ENCODE assay signal across 16 mouse cellular contexts in genomic region chr9:103679234-103679633, GRCm38 (mm10).
DNase-seq lines count a peak whose midpoint lies in the region; ATAC-seq and TF ChIP-seq lines count a peak whose summit lies in the region.
"Had no signal": no experiment of that assay in that cellular context is flagged by ENCODE, and none has a peak within 500 bp of the region (broad histone marks: within the 10 kb centered on the region; RNA-seq: fewer than 3 reads in every experiment).

No protein-coding gene starts in this region.

- peaks cover 62% of the 10 kb centered on the region for H3K4me1 ChIP-seq in heart, embryonic 11.5 days (ENCODE audit: control insufficient read depth, insufficient read depth, low read length)
- H3K4me1 ChIP-seq in heart, postnatal 0 days (ENCODE audit: control insufficient read depth, insufficient read depth): peaks cover 51% of the 10 kb centered on the region
- H3K4me1 ChIP-seq in hindbrain, embryonic 16.5 days (ENCODE audit: control insufficient read depth, insufficient read depth, low read depth, low read length): no peaks in the 10 kb centered on the region; the same call in 1 of the 2 replicates
- peaks cover 36% of the 10 kb centered on the region for H3K4me1 ChIP-seq in forebrain, embryonic 15.5 days

- ATAC-seq in heart, embryonic 11.5 days (replicated peaks; ENCODE audit: insufficient number of reproducible peaks, low FRiP score, low TSS enrichment): 0 out of 2 replicates have a peak, but pooled peaks have one; percentile 36
- ATAC-seq in heart, postnatal 0 days (ENCODE audit: insufficient read depth, low read depth): peak; percentile 69
- no peak for ATAC-seq in hindbrain, embryonic 16.5 days
- no peak for ATAC-seq in forebrain, embryonic 15.5 days (replicated peaks)
- ATAC-seq: forebrain, embryonic 14.5 days; inflammation-experienced regulatory T-cells, adult 6 months; midbrain, embryonic 15.5 days had no signal

- 12% methylated on average over 2 of the region's 2 CpGs for WGBS in heart, embryonic 11.5 days (ENCODE audit: insufficient replicate concordance)
- 22% methylated on average over 2 of the region's 2 CpGs for WGBS in heart, postnatal 0 days
- WGBS in hindbrain, embryonic 16.5 days: 41% methylated on average over 2 of the region's 2 CpGs
- 24% methylated on average over 2 of the region's 2 CpGs for WGBS in forebrain, embryonic 15.5 days

- H3K4me3 ChIP-seq in heart, embryonic 11.5 days (ENCODE audit: low read depth, low read length): no peak overlapping the region
- H3K4me3 ChIP-seq in layer of hippocampus, adult 2 months: no peak overlapping the region
- no peak overlapping the region for H3K4me3 ChIP-seq in heart, postnatal 0 days (ENCODE audit: low read depth, low read length)
- no peak overlapping the region for H3K4me3 ChIP-seq in hindbrain, embryonic 16.5 days (ENCODE audit: low read length)
- no peak overlapping the region for H3K4me3 ChIP-seq in forebrain, embryonic 15.5 days
- H3K4me3 ChIP-seq: midbrain, embryonic 15.5 days had no signal

- H3K36me3 ChIP-seq in heart, embryonic 11.5 days (ENCODE audit: control insufficient read depth, insufficient read depth, low read length): no peaks in the 10 kb centered on the region
- no peaks in the 10 kb centered on the region for H3K36me3 ChIP-seq in heart, postnatal 0 days (replicated peaks; ENCODE audit: control insufficient read depth, insufficient read depth, low read length)
- H3K36me3 ChIP-seq in hindbrain, embryonic 16.5 days (ENCODE audit: control insufficient read depth, insufficient read depth, low read length): no peaks in the 10 kb centered on the region
- H3K36me3 ChIP-seq in forebrain, embryonic 15.5 days: no peaks in the 10 kb centered on the region
- H3K36me3 ChIP-seq: midbrain, embryonic 15.5 days had no signal

- no peak for DNase-seq in heart, postnatal 4 days
- no peak for DNase-seq in layer of hippocampus, adult 2 months (ENCODE audit: low spot score in 2 of 2)
- DNase-seq in layer of hippocampus, adult 9-10 months (ENCODE audit: low spot score): no peak
- DNase-seq in ZHBTc4 (ENCODE audit: low read depth, low spot score): peak; percentile 10
- DNase-seq in heart, postnatal 0 days (ENCODE audit: low spot score): peak; percentile 70
- DNase-seq: cerebellum, adult 18-20 months; liver; lung, adult 2 months; right cerebral cortex, postnatal 25 days; thymus, adult 18-20 months had no signal

- peak overlapping the region; percentile 96 for H3K27ac ChIP-seq in heart, embryonic 11.5 days (ENCODE audit: low read depth, low read length)
- H3K27ac ChIP-seq in layer of hippocampus, adult 2 months: 0 out of 2 replicates have a peak overlapping the region, but pooled peaks have one; percentile 5
- peak overlapping the region; percentile 68 for H3K27ac ChIP-seq in heart, postnatal 0 days (ENCODE audit: low read depth)
- H3K27ac ChIP-seq in hindbrain, embryonic 16.5 days (ENCODE audit: low read depth, low read length): no peak overlapping the region
- H3K27ac ChIP-seq in forebrain, embryonic 15.5 days (replicated peaks): no peak overlapping the region
- H3K27ac ChIP-seq: midbrain, embryonic 15.5 days had no signal

- H3K9me3 ChIP-seq in heart, embryonic 11.5 days (replicated peaks; ENCODE audit: control insufficient read depth, low read length): no peaks in the 10 kb centered on the region
- H3K9me3 ChIP-seq in heart, postnatal 0 days (replicated peaks; ENCODE audit: control insufficient read depth, low read length): no peaks in the 10 kb centered on the region
- H3K9me3 ChIP-seq in hindbrain, embryonic 16.5 days (ENCODE audit: control insufficient read depth, low read length): no peaks in the 10 kb centered on the region
- H3K9me3 ChIP-seq in forebrain, embryonic 15.5 days: no peaks in the 10 kb centered on the region
- H3K9me3 ChIP-seq: midbrain, embryonic 15.5 days had no signal

- H3K9ac ChIP-seq in heart, embryonic 11.5 days (ENCODE audit: low read depth, low read length): peak overlapping the region; percentile 72
- no peak overlapping the region for H3K9ac ChIP-seq in heart, postnatal 0 days (replicated peaks; ENCODE audit: low read depth, low read length)
- no peak overlapping the region for H3K9ac ChIP-seq in hindbrain, embryonic 16.5 days (ENCODE audit: low read depth, low read length)
- no peak overlapping the region for H3K9ac ChIP-seq in forebrain, embryonic 15.5 days (replicated peaks)
- H3K9ac ChIP-seq: midbrain, embryonic 15.5 days had no signal

- TF ChIP-seq EP300 in heart, postnatal 0 days (IDR thresholded peaks at IDR 0.05; ENCODE audit: low read depth): no peak

- TF ChIP-seq CTCF in layer of hippocampus, adult 2 months (conservative IDR thresholded peaks at IDR 0.05): no peak
- no peak for TF ChIP-seq CTCF in heart, postnatal 0 days (IDR thresholded peaks at IDR 0.05; ENCODE audit: low read depth)

- H3K27me3 ChIP-seq in heart, embryonic 11.5 days (ENCODE audit: control insufficient read depth, insufficient read depth, low read length): no peaks in the 10 kb centered on the region
- H3K27me3 ChIP-seq in heart, postnatal 0 days (ENCODE audit: control insufficient read depth, insufficient read depth, low read length): no peaks in the 10 kb centered on the region
- H3K27me3 ChIP-seq in hindbrain, embryonic 16.5 days (replicated peaks; ENCODE audit: control insufficient read depth, insufficient read depth, low read length): no peaks in the 10 kb centered on the region
- H3K27me3 ChIP-seq in forebrain, embryonic 15.5 days: no peaks in the 10 kb centered on the region
- H3K27me3 ChIP-seq: midbrain, embryonic 15.5 days had no signal

- peak overlapping the region; percentile 50 for H3K4me2 ChIP-seq in heart, embryonic 11.5 days
- H3K4me2 ChIP-seq in heart, postnatal 0 days (ENCODE audit: low read depth, low read length): peak overlapping the region; percentile 23; the same call in 1 of the 2 replicates
- no peak overlapping the region for H3K4me2 ChIP-seq in hindbrain, embryonic 16.5 days (ENCODE audit: low read length)
- no peak overlapping the region for H3K4me2 ChIP-seq in forebrain, embryonic 15.5 days (replicated peaks)
- H3K4me2 ChIP-seq: midbrain, embryonic 15.5 days had no signal

Comparison
In these comparisons a context has a peak if more than half of its experiments do, and no peak if none do; other contexts are left out.
1. DNase-seq: peak in ZHBTc4 (single experiment) and heart, postnatal 0 days (single experiment); none in heart, postnatal 4 days (single experiment), layer of hippocampus, adult 2 months (0 of 2) and layer of hippocampus, adult 9-10 months (single experiment).
2. ATAC-seq: peak in heart, embryonic 11.5 days (single experiment) and heart, postnatal 0 days (single experiment); none in hindbrain, embryonic 16.5 days (single experiment) and forebrain, embryonic 15.5 days (single experiment).
3. H3K27ac ChIP-seq: peak in heart, embryonic 11.5 days (single experiment), layer of hippocampus, adult 2 months (single experiment) and heart, postnatal 0 days (single experiment); none in hindbrain, embryonic 16.5 days (single experiment) and forebrain, embryonic 15.5 days (single experiment).
4. H3K4me2 ChIP-seq: peak in heart, embryonic 11.5 days (single experiment) and heart, postnatal 0 days (single experiment); none in hindbrain, embryonic 16.5 days (single experiment) and forebrain, embryonic 15.5 days (single experiment).